Mouse (Mus musculus) ES-E14 (cell line): ENCODE data around the gene Klrc3.
"Not testable (repeated sequence)": the region's sequence is repeated elsewhere in the genome, so short reads cannot be mapped to it uniquely, and the experiment has no call there.

Source experiments
- ZC3H11A ChIP-seq: IDR thresholded peaks from 2 replicates; pipeline ENCODE4 v1.6.1; 2012; ENCODE audit warnings: low read depth, mild to moderate bottlenecking, inconsistent platforms, low read length, borderline replicate concordance
- ZNF384 ChIP-seq: IDR thresholded peaks from 2 replicates; pipeline ENCODE4 v1.6.1; 2012; ENCODE audit warnings: low read depth, low read length, inconsistent platforms

GRCm38 (mm10) chr6:129643237-129643636 is at the start of gene Klrc3:
- TF ChIP-seq ZNF384, ZC3H11A: not testable (repeated sequence)
